Mouse (Mus musculus): Measurements from ENCODE around the gene Mrpl1.

The Mrpl1 gene

DNA sequence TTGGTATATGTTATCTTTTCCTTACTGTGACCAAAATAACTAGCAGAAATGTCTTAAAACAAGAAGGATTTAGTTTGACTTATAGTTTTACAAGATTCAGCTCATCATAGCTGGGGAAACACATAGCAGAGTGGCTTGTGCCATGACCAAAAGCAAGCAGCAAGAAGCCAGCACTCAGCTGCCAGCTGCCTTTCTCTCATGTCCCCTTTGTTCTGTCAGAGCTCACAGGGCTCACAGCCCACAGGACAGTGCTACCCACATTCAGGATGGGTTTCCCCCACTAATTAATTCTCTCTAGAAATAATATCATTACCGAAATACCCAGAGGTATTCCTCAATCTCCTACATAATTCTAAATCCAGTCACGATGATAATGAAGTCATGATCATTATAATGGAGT lies 1.8 kb upstream of the Mrpl1 start:
- DNase-seq, result no peak

DNA sequence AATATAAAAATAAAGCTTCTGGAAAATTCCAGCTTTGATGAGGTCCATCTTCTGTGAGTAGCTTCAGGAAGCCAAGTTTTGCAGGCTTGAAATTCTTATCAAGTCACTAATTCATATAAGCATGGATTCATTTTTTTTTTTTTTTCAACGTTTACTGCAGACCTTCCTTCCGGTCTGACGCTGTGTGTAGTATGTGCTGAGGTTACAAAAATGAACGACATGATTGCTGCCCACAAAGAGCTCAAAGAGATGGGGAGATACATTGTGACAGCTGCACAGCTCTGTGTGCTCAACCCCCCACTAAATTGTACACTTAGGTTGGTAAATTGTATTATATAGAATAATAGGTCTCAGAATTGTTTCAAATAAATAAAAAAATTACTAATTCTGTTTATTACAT lies 750 bp upstream of the Mrpl1 start:
- no peak for DNase-seq

DNA sequence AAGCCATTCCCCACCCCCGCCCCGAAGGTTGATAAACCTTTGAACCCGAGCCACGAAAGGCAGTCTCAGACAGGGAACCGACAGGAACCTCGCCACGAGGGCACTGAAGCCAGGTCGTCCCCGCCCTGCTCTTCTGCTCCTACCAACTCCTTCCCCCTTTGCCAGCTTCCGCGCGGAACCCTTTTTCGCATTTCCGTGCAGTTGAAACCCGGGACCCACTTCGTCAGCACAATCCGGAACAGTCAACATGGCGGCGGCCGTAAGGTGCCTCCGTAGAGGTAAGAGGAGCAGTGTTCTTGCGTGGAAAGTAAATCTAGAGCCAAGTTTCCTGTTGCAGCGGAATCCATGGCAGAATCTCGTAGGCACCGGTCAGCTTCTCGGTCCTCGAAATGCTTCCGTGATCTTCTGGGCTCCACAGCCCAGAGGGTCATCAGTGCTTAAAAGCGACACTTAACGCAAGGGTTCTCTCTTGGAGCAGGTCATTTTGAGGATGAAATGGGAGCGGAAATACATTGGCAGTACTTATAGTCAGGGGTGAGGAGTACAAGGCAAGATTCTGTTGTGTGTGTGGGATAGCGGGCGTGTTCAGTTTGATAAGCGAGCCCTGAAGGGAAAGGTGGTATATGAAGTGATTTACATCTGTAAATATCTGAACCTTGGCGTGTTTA lies 757 bp downstream of the Mrpl1 start:
- DNase-seq, result peak; percentile 96

DNA sequence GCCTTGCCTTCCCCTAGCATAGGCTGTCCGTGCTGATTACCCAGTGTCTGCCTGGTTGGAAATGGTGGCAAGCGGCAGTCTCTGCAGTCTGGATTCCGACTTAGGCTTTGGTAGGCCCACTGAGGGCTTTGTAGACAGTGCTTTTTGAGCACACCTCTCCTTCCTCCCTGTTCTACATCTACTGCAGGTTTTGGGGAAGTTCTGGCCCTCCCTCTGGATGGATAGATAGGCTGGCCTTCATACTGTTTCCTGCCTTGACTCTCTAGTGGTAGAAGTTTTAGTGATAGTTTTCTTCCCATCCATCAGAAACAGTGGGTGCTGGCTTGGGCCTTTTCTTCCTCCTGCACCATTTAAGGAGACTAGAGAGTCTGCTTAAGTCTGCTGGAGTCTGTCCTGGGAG lies 9.4 kb downstream of the Mrpl1 start:
- no peak for DNase-seq

DNA sequence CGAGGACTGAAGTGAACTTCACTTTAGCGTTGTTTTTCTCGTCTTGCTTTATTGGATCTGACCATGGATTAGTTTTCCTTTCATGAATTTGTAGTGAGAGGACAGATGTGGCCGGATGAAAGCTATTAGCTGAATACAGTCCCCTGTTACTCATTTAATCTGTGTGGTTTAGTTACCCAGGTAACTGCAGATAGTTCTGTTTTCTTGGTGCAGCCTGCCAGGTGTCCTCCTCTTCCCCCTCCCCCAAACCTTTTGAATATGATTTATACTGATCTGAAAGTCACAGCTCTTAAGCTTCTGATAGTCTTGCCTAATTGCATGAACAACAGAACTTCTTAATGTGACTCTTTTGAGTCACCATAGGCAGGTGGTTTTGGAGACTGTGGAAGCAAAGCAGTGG lies 10.2 kb downstream of the Mrpl1 start:
- no peak for DNase-seq

DNA sequence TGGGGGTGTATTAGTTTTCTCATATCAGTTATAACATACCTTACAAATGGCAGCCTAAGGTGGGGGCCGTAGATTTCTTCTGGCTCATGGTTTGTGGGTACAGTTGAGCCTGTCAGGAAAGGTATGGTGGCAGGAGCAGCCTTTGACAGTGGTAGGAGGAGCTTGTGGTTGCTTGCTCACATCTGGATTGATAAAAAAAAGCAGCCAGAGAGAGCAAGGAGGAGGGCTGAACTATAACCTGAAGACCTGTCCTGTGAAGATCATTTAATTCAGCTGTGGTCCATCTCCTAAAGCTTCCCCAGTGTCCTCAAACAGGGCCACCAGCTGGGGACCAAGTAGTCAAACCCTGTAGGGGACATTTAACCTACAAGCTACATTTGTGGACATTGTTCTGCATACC lies 12.0 kb downstream of the Mrpl1 start:
- DNase-seq, result no peak

DNA sequence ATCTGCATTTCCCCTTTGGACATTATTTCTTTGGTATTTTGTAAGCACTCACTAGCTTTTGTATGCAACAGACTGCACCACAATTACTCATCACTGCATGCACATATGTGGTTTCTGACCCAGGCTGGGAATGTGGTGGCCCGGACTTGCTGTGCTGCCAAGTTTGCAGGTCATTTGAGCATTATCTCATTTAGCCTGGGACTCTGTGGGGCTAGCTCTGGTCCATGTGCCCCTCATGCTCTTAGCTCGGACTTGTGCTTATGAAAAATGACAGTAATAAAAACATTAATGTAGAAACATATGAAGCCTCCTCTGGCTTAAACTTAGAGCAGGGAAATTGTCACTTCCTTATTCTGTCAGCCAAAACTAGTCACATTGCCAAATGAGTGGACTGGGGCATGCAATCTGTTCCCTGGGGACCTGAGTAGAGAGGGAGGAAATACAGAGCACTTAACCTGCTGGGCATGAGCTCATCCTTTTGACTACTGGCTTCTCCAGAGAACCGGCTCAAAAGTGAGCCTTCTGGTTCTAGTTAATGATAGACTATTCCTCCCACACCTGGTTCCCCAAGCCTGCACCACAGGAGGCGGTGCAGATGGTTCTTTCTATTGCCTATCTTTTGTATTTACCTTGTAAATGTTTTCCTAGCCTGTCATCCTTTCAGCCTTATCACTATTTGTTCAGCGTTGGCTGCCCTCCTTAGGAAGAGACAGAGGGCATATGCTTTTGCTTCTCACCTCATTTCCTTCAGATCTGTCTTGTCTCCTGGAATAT lies 12.7 kb downstream of the Mrpl1 start:
- peak; percentile 29 for DNase-seq

DNA sequence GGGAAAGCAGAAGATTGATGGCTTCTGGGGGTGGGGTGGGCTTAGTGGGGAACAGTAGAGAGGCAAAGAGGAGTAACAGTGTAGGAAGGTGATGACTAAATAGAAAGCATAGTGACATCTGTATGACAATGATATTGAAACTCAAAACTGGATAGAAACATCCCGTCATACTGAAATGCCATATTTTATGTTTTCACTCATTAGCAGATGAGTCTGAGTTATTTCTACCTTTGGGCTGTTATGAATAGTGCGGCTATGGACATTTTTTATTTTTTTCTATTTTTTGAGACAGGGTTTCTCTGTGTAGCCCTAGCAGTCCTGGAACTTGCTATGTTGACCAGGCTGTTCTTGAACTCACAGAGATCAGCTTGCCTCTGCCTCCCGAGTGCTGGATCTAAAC lies 13.7 kb downstream of the Mrpl1 start:
- DNase-seq, result no peak

DNA sequence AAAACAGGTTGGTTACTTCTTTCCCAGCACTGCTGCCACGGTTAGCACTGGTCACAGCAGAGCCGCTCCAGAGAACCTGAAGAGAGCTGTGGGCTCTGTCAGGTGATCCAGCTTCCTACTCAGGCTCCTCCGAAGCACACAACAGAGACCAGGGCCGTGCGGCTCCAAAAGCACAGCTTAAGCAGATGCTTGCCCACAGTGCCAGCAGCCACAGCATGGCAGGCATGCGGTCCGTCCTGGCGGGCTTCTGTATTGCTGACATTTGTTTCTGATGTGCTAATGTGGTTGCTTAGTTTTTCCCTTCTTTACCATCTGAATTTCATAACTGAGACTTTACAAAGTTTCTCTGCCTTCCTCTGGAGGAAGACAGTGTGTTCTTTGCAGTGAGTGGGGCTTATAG lies 17.2 kb downstream of the Mrpl1 start:
- DNase-seq, result no peak

DNA sequence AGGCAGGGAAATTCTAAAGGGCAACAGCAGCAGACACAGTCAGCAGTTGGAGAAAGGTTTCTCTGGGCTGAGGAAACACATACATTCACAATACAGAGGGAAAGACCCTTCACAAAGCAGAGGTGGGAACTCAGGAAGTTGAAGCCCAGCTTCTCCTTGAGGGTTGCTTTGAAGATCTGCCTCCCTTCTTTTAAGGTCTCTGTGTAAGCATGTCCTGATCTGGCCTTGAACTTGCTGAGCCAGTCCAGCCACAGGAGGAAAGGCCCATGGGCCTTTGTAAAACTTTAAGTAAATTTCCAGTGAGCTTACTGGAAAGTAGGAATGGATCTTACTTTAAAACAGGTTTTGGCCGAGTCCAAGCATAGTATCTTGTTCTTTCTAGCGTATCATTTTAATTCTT lies 19.7 kb downstream of the Mrpl1 start:
- no peak for DNase-seq

DNA sequence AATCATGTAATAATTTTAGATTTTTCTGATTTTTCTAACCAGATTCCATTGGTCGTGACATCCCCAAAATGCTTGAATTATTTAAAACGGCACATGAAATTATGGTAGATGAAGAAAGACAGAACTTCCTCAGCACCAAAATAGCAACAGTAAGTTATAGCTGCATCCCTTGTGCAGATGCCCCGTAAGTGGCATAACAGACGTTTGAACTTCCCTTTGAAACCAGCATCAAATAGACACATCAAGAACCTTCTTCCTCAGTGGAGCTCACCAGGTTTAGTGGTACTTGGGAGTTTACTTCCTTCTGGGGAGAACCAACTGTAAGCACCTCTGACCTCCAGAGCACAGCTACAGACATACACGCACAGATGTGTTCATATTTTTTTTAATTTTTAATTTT lies 29.5 kb downstream of the Mrpl1 start:
- no peak for DNase-seq

DNA sequence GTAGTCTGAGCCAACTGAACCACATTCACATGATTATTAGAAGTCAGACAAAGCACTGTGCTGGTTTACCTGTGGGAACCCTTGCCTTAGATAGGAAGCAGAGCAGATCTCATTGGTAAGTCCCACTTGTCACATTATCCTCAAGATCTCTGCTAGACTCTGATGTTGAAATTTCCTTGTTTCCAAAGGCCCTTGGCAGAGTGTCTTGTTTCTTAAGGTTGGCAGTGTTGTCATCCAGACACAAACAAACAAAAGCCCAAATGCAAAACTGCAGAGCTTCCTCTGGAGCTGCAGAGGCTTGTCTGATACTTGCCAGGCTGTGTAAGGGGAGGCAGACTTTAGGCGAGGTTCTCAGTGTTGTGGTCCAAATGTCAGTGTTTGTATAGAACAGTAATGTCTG lies 31.6 kb downstream of the Mrpl1 start:
- no peak for DNase-seq

DNA sequence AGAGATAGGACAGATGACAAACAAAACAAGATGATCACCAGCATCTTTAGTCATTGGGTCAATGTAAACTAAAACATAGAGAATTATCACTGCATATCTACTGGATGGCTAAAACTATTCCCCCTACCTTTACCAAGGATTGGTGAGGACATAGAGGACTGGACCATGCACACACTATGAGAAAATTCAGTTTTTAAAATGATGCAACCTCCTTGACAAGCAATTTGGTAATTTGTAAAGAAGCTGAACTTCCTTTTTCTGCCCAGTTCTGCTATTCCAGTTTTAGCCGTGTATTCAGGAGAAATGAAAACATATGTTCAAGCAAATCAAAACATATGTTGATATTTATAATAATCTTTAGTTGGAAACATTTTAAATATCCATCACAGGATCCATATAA lies 35.2 kb downstream of the Mrpl1 start:
- no peak for DNase-seq

DNA sequence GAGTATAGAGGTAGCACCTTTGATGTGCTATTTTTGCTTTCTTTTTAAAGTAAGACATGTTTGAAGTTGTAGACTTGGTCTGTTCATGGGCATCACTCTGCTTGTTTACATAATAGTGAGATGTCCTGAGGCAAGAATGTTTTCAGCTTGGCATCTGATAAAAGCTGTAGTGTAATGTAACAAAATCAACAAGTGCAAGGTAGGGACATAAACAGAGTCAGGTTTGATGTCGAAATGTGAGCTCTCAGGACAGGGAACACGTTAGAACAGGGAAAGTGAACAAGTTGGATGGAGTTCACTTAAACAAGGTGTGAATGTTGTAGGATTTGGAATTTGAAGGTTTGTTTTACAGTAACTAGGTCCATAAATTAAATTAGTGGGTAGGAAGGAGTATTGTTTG lies 44.7 kb downstream of the Mrpl1 start:
- DNase-seq, result no peak

DNA sequence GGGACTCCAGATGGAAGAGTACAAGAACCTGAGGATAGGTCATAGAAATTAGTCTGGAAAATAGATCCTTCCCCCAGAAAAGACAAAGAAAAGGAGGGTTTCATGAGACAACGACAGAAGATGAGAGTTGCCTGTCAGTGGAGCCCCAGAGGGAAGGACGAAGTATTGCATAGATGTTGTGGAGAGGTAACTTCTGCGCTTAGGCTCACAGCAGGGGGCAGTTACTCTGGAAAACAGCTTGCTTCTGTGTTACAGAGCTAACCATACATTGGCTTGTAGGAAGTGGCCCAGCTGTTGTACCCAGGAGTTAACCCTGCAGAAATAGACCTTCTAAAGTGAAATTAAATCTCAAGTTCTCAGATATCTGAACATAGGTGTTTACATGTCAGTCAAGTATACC lies 45.9 kb downstream of the Mrpl1 start:
- DNase-seq, result no peak

DNA sequence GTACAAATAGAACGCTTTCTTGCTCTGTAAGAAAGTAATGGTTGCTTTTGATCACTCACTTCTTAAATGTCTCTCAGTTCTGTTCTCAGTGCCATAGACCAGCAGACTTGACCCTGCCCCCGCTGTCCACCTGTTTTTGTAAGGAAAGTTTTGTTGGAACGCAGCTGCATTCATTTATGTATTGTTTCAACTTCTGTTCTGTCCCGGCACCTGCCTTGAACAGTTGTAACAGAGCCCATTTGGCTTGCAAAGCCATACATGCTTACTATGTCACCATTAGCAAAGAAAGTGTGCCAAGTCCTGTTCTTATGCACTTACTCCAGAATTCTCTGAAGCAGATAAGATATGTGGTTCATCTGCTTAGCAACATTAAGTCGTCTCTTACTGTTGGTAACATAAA lies 48.9 kb downstream of the Mrpl1 start:
- no peak for DNase-seq

DNA sequence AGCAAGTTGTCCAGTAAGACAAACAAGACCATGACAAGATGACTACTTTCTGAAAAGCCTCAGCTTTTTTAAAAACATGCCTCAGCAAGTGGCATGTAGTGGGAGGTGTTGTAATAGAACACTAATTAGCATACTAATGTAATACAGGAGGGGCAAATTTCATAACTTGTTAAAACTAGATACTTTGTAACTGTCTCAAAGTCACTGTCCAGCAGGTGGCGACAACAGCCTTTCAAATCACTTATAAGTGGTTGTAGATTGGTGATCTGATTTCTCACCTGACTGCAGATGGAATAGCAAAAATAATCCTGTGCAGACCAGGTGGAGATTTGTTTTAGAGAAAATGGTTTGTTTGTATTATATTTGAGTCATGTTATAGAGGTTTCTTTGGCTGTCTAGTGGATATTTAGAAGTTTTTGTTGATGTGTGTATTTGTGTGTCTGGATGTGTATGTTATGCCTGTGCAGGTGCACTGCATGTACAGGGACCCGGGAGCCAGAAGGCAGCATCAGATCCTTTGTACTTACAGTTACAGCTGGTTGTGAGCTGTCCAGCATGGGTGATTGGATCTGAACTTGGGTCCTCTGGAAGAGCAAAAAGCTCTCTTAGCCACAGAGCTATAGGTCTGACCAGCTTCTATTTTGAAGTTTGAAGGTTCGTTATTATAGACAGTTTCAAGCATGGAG lies 57.9 kb downstream of the Mrpl1 start:
- peak; percentile 76 for DNase-seq

DNA sequence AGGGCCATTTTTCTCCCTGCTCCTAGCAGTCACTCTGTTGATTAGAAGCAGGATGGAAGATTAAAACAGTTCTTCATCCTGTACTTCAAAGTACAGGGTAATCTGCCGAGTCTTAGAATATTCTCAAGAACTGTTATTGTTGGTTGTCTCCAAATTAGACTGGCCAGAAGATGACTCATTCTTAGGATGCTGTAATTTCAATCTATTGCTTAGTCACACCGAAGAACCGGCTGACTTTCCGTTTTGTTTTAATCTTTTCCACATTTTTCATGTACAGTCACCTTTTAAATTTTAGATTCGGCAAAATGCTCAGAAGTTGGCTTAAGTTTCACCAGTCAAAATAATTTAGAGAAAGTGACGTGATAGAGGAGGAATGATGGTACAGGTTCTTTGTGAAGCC lies 61.8 kb downstream of the Mrpl1 start:
- DNase-seq, result no peak

DNA sequence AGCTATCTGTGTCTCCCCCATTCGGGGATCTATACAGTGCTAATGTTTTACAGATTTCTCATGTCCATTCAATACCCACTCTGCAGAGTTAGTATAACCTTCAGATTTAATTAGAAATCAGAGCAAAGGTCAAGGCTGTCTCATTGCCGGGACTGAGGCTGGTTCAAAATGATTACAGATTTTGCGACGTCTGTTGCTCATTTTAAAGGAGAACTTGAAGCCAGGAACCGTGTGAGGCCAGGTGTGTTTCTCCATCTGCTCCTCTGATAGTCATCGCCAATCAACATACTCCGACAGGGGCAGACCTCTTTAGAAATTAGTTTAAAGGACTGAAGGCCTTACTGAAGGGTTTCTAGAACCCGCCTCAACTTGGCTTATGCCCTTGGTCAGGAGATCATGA lies 96.5 kb downstream of the Mrpl1 start:
- DNase-seq, result no peak

DNA sequence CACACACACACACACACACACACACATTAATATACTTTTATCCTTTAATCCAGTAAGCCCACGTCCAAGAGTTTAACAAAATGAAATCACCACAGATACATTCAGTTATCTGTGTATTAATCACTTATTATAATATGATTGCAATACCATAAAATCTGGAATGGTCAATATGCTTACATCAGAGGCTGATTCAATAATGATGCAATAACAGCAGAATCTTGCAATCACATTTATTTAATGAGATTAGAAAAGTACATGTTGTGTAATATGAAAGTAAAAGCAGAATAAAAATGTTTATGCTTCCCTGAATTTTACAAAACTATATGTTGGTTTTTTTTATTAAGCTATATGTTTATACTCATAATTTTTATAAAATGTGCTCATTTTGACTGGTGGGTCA lies 97.0 kb downstream of the Mrpl1 start:
- no peak for DNase-seq

DNA sequence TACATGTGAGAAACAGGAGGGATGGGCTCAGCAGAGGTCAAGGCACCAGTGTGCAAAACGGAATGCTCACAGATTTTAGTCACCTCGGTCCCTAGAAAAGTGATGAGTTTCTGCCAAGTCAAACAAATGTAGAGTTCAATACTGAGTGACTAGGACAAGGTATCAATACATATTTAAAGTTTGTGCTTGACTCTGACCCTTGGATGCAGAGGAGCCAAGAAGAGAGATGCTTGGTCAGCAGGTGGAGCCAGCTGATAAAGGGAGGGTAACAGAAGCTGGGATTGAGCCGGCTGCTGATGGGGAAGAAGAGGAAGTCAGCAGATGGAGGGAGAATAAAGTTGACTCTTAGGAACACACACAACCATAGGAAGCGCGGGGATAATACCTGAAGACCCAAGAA lies 97.5 kb downstream of the Mrpl1 start:
- DNase-seq, result no peak

DNA sequence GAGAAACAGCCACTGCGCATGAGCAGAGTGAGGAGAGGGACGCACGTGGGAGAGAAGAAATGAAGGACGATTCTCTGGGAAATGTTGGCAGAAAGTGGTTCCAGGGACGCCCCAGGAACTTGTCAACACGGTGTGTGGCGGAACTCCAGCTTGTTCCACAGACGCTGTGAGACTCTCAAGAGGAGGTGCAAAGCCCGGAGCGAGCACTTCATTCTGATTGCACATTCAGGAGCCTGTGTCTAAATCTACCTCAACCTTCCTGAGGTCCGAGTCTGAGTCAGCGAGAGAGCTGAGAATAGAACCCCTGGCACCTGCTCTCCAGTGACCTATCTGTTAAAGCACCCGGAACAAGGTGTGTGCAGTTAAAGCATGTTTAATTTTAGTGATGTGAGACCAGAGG lies 98.8 kb downstream of the Mrpl1 start:
- no peak for DNase-seq

DNA sequence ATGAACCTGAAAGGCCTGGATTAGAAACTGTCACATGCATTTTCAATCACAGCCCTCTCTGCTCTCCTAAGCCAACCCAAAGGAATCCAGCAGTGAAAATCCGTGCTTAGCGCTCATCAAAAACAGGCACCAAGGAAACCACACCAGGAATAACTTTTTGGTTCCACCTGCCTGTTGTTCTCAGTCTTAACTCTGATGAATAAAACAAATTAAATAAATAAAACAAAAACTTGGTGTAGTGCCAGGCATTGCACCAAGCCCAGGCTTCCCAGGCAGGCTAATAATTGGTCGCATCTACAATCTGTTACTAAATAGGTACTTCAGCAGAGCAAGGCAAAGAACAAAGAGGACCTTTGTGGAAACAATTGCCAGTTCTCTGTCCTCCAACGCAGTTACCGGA lies 99.4 kb downstream of the Mrpl1 start:
- no peak for DNase-seq

DNA sequence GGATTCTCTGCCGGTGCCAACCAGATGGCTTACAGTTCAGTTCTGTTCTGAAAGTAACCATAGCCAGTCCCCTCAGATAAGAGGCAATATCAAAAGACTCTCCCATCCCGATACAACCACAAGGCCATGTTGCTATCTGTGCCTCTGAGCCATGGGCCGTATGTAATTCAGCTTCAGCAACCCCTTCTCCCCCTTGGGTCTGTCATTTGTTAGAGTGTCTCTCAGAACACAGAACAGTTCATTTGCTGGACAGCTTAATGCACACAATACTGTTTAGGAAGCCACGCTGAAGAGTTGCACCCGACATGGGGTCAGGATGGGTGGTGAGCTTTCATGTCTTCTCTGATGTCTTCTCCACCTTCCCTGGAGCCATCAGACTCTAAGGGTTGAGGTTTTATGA lies 100.3 kb downstream of the Mrpl1 start:
- no peak for DNase-seq

All from lung, postnatal 10 days (tissue).